8 mouse cellular contexts compared by ENCODE assay signal in the genomic region with DNA sequence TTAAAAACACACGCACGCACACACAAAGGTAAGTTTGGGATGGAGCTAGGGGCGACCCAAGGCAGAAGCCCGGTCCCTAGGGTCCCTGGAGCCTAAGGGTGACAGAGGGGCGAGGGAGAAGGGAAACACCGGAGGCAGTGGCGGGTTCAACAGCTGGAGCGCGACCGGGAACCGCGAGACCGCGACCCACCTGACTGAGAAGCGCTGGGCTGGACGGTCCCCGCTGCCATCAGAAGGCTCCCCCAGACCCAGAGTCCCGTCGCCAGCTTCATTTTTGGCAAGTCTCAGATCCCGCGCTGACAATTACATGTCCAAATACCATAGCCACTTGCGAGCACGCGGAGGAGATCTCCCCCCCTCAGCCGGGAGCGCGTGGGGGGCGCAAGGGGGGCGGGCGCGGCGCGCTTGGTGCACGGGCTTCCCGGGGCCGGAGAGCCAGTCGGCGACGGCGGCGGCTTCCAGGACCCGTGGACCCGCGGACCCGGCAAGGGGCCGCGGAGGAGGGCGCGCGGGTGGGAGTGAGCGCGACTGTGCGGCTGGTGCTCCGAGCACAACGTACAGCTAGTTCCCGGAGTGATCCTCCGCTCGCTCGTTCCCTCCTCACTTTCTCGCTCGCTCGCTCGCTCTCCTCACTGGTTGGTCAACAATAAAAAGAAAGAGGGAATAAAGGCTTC. TPM values are rescaled to one million over a fixed set of nuclear protein-coding genes. Genes with fewer than 3 reads are reported as not detected.
A peak's percentile ranks its signal among the peaks of the same experiment; 100 is the strongest.
DNase-seq lines count a peak whose midpoint lies in the region; ATAC-seq and TF ChIP-seq lines count a peak whose summit lies in the region.

A gene (minus strand): TSS at position 575 of the 674 bp plus-strand sequence.

- H3K4me3 ChIP-seq in brown adipose tissue, adult 24 weeks (ENCODE audit: insufficient read depth, low read depth, low read length) = peak within 1 kb of the TSS; percentile 61
- H3K4me3 ChIP-seq in forebrain, embryonic 12.5 days (replicated peaks) = peak within 1 kb of the TSS; percentile 63
- peak within 1 kb of the TSS; percentile 85 for H3K4me3 ChIP-seq in hindbrain, embryonic 14.5 days (replicated peaks; ENCODE audit: low read length)
- H3K4me3 ChIP-seq in midbrain, embryonic 11.5 days (ENCODE audit: low read depth, low read length) = peak within 1 kb of the TSS; percentile 78

- POLR2A ChIA-PET in Patski (lab: Charles Lee) = interaction anchor here (0.7 to 1.1 kb wide), 3 partner anchors 26 to 1031 kb away, joined by 3 to 5 read pairs (median 4); no protein-coding TSS in a partner anchor

- no peak within 1 kb of the TSS for H3K27ac ChIP-seq in brown adipose tissue, adult 24 weeks (replicated peaks; ENCODE audit: low read depth, low read length)
- peak within 1 kb of the TSS; percentile 53 for H3K27ac ChIP-seq in forebrain, embryonic 12.5 days
- H3K27ac ChIP-seq in hindbrain, embryonic 14.5 days = peak within 1 kb of the TSS; percentile 78
- peak within 1 kb of the TSS; percentile 72 for H3K27ac ChIP-seq in midbrain, embryonic 11.5 days (ENCODE audit: low read depth, low read length)

- in situ Hi-C loops in Patski (cut with MboI; ENCODE audit: low pct_unique_long_range_greater_than_20kb) = loop anchor here (5.0 kb wide), 2 partner anchors 80 to 335 kb away; no protein-coding TSS in a partner anchor

- no peaks in the 10 kb centered on the region for H3K9me3 ChIP-seq in forebrain, embryonic 12.5 days
- no peaks in the 10 kb centered on the region for H3K9me3 ChIP-seq in hindbrain, embryonic 14.5 days (ENCODE audit: control insufficient read depth, low read length)
- H3K9me3 ChIP-seq in midbrain, embryonic 11.5 days (ENCODE audit: control insufficient read depth, low read length) = no peaks in the 10 kb centered on the region

- peak within 1 kb of the TSS; percentile 97 for H3K4me2 ChIP-seq in forebrain, embryonic 12.5 days
- peak within 1 kb of the TSS; percentile 91 for H3K4me2 ChIP-seq in hindbrain, embryonic 14.5 days (replicated peaks)
- peak within 1 kb of the TSS; percentile 62 for H3K4me2 ChIP-seq in midbrain, embryonic 11.5 days

- under 1% methylated on average over 63 of the region's 63 CpGs for WGBS in forebrain, embryonic 12.5 days
- under 1% methylated on average over 48 of the region's 63 CpGs for WGBS in hindbrain, embryonic 14.5 days
- under 1% methylated on average over 59 of the region's 63 CpGs for whole genome bisulfite sequencing in midbrain, embryonic 11.5 days

- CTCF ChIA-PET in Patski (lab: Charles Lee) = interaction anchor here (1.0 to 1.8 kb wide), 3 partner anchors 11 to 1000 kb away, joined by 3 to 4 read pairs (median 4); no protein-coding TSS in a partner anchor

- H3K4me1 ChIP-seq in brown adipose tissue, adult 24 weeks (ENCODE audit: control insufficient read depth, insufficient read depth, insufficient read length, low read length) = no peaks in the 10 kb centered on the region
- peaks cover 24% of the 10 kb centered on the region for H3K4me1 ChIP-seq in forebrain, embryonic 12.5 days
- no peaks in the 10 kb centered on the region; the same call in 1 of the 2 replicates for H3K4me1 ChIP-seq in hindbrain, embryonic 14.5 days (replicated peaks; ENCODE audit: control insufficient read depth, insufficient read depth, low read length)
- H3K4me1 ChIP-seq in midbrain, embryonic 11.5 days (ENCODE audit: control insufficient read depth, insufficient read depth, low read length) = peaks cover 11% of the 10 kb centered on the region

- no peak for DNase-seq in Patski (ENCODE audit: low read depth, low spot score)
- DNase-seq in hindbrain, embryonic 14.5 days (ENCODE audit: low spot score) = no peak
- peak in 1 of 2 experiments; percentile 21 for DNase-seq in layer of hippocampus, postnatal 36 days
- peak; percentile 96 for DNase-seq in midbrain, embryonic 11.5 days (ENCODE audit: low spot score, missing footprints)
- DNase-seq in testis, postnatal 10 days (ENCODE audit: low spot score) = peak; percentile 69
- DNase-seq in B cell, adult 2 months = no peak

- no peak for TF ChIP-seq CTCF in Patski (IDR thresholded peaks at IDR 0.05)

- H3K27me3 ChIP-seq in Patski = no peaks in the 10 kb centered on the region
- peaks cover 33% of the 10 kb centered on the region for H3K27me3 ChIP-seq in forebrain, embryonic 12.5 days
- H3K27me3 ChIP-seq in hindbrain, embryonic 14.5 days (ENCODE audit: control insufficient read depth, insufficient read depth, low read length) = no peaks in the 10 kb centered on the region
- no peaks in the 10 kb centered on the region; the same call in 1 of the 2 replicates for H3K27me3 ChIP-seq in midbrain, embryonic 11.5 days (ENCODE audit: control insufficient read depth, insufficient read depth, low read length)

- H3K9ac ChIP-seq in forebrain, embryonic 12.5 days = peak within 1 kb of the TSS; percentile 75
- peak within 1 kb of the TSS; percentile 84 for H3K9ac ChIP-seq in hindbrain, embryonic 14.5 days
- peak within 1 kb of the TSS; percentile 84 for H3K9ac ChIP-seq in midbrain, embryonic 11.5 days (ENCODE audit: low read length)

- peak; percentile 20 for ATAC-seq in Patski
- peak; percentile 47 for ATAC-seq in forebrain, embryonic 12.5 days (ENCODE audit: low FRiP score)
- peak; percentile 25; the same call in 1 of the 2 replicates for ATAC-seq in hindbrain, embryonic 14.5 days (ENCODE audit: low FRiP score)
- peak; percentile 13 for ATAC-seq in midbrain, embryonic 11.5 days (ENCODE audit: low FRiP score)

- H3K36me3 ChIP-seq in forebrain, embryonic 12.5 days (replicated peaks) = no peaks in the 10 kb centered on the region
- H3K36me3 ChIP-seq in hindbrain, embryonic 14.5 days (replicated peaks; ENCODE audit: control insufficient read depth, insufficient read depth) = no peaks in the 10 kb centered on the region
- H3K36me3 ChIP-seq in midbrain, embryonic 11.5 days (ENCODE audit: control insufficient read depth, insufficient read depth, low read length) = no peaks in the 10 kb centered on the region

RNA-seq across cellular contexts. Expression of the gene that starts here (rescaled TPM):
- polyA plus RNA-seq in Patski (2021) = 10.3 TPM
- polyA plus RNA-seq in brown adipose tissue, adult 24 weeks (2012; ENCODE audit: insufficient read depth, insufficient read length, missing spikeins) = 2.4 and 2.6 TPM in 2 replicates
- 7.9 and 8.6 TPM in 2 replicates for polyA plus RNA-seq in forebrain, embryonic 12.5 days (2016; fragmentation: Nextera tagmentation; extraction: Ambion mirVana)
- 21.0 and 23.7 TPM in 2 replicates for polyA plus RNA-seq in hindbrain, embryonic 14.5 days (2014; fragmentation: Nextera tagmentation; extraction: Ambion mirVana)
- 10 to 100 TPM; 43.0 to 48.6 TPM for total RNA-seq in layer of hippocampus, postnatal 36 days (2021)
- 7.0 and 8.6 TPM in 2 replicates for polyA plus RNA-seq in midbrain, embryonic 11.5 days (2014; fragmentation: Nextera tagmentation; extraction: Ambion mirVana)

Comparison
In these comparisons a context has a peak if more than half of its experiments do, and no peak if none do; other contexts are left out.
1. DNase-seq: peak in midbrain, embryonic 11.5 days (single experiment) and testis, postnatal 10 days (single experiment); none in Patski (single experiment), hindbrain, embryonic 14.5 days (single experiment) and B cell, adult 2 months (0 of 2).
2. Peak in every context shown above with its lines, with median percentiles within 50 percentile points of each other: ATAC-seq, H3K4me3 ChIP-seq, H3K4me2 ChIP-seq and H3K9ac ChIP-seq.